Mouse (Mus musculus) CD8-positive naive resting alpha-beta T cell, adult 57 days (primary cell): ENCODE data around the gene 1700029P11Rik. TPM values are rescaled to one million over a fixed set of nuclear protein-coding genes. Genes with fewer than 3 reads are reported as not detected.

Experiments used
- total RNA-seq: library from RNA; stranded (reverse); gene quantifications from one replicate; pipeline ENCODE4 v1.2.4, GENCODE M21; 2023

Gene 1700029P11Rik
- not detected for total RNA-seq

DNA sequence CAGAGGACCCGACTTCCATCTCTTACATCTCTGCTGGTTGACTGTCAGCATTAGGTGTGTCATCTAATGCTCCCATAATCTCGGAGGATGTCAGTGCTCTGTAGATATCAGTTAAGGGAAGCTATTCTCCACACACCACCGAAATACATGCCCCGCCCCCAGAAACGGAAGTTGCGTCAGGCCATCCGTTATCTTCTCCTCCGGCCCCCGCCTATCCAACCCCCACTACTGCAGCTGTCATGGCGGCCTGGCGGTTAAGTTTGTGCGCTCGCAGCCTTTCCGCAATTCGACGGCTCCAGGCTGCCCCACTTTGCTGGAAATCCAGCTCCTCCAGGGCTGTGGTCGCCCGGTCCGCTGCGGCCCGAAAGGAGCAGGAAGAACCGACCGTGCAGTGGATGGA, at the start of gene 1700029P11Rik:
TSS of gene 1700029P11Rik (plus strand) at position 220 of the 400 bp plus-strand sequence.

DNA sequence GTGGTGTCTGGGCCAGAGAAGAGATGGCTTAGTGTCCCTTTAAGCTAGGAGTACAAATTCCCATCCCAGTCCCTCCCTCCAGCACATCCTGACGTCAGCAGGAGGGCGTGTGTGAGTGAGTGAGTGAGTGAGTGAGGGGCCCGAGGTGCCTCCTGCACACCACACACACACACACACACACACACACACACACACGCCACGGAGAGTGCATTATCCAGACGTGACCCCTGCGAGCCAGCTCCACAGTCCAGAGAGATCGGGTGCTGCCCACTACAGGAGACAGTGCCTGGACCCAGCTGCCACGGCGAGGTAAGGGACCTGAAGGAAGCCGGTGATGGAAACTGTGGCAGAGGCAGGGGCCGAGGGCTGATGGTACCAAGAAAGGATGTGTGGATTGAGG, 43.7 kb upstream of the 1700029P11Rik start, which contains the start of gene Csdc2:
TSS of gene Csdc2 (plus strand) at position 81 of the 400 bp plus-strand sequence.

DNA sequence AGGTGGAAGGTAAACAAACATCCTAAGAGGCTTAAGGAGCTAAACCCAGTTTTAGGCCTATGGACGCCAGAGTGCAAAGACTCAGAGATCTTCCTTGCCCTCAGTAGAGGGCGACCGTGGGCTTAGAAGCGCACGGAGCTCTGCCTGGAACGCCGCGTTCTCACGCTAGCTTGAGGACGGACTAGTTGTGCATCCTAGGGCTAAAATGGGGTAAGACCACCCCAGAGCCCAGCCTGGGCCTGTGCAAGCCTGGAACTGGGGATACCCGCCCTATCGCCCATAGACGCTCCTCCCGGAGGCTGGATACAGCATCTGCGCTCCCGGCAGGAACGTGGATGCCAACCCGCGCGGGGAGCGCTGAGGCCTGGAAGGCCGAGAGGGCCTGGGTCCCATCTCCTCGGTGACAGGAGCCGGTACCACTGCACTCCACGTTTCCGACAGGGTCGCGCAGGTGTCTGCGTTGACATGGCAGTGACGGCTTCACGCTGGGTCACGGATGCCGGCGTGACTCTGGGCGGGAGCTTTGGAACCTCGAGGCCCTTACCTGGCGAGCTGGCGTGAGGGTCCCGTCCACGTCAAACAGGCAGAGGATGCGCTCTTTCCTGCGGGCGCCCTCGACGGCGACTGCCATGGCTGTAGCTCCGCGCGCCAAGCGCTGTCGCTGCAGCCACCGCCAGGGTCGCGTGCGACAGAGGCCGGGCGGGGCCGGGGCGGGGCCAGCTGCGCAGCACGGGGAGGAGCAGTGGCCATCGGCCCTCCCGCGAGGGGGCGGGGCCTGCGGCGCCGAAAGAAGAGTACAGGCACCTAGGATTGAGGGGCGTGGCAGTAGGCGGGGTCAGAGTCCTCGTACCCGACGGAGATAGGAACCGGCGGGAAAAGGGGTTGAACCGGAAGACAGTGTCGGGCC, 19.9 kb upstream of the 1700029P11Rik start, which contains the start of gene Pmm1:
TSS of gene Pmm1 (minus strand) at position 760 of the 907 bp plus-strand sequence.

DNA sequence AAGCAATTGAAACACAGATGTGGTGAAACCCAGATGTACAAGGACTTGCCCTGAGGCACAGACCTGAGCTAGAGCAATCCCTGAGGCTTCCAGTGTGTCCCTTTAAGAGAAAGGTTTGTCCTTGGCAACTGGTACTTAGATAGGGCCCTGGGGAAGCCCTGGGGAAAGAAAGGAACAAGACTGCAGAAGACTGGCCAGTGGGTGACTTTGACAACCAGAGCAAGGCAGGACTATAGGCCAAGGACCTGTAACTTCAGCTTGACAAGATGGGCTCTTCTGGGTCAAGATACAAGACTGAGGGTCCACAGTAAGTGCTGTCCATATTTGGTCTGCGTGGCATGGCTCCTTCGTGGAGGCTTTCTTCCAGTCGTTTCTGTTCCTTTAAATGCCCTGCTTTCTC, 7.3 kb downstream of the 1700029P11Rik start, which contains the start of gene Xrcc6:
TSS of gene Xrcc6 (plus strand) at position 190 of the 400 bp plus-strand sequence.

Other genes with a start within 250 kb of the 1700029P11Rik start
- gene Zc3h7b, start 235.5 kb upstream of the 1700029P11Rik start, total RNA-seq = 28.1 TPM
- gene Rangap1, start 235.0 kb upstream of the 1700029P11Rik start, total RNA-seq = 86.9 TPM
- gene Tef, start 178.1 kb upstream of the 1700029P11Rik start, total RNA-seq = 25.6 TPM
- gene Tob2, start 121.7 kb upstream of the 1700029P11Rik start, total RNA-seq = 78.4 TPM
- 54.4 TPM for gene Phf5a, start 108.6 kb upstream of the 1700029P11Rik start, total RNA-seq
- 151 TPM for gene Aco2, start 108.2 kb upstream of the 1700029P11Rik start, total RNA-seq
- 15.0 TPM for gene Polr3h, start 54.3 kb upstream of the 1700029P11Rik start, total RNA-seq
- gene Csdc2, start 43.8 kb upstream of the 1700029P11Rik start, total RNA-seq = not detected
- gene Pmm1, start 19.6 kb upstream of the 1700029P11Rik start, total RNA-seq = 26.1 TPM
- gene Xrcc6, start 7.3 kb downstream of the 1700029P11Rik start, total RNA-seq = 31.4 TPM
- gene Desi1, start 53.3 kb downstream of the 1700029P11Rik start, total RNA-seq = 27.8 TPM
- 94.0 TPM for gene Snu13, start 67.1 kb downstream of the 1700029P11Rik start, total RNA-seq
- gene 4930407I10Rik, start 78.6 kb downstream of the 1700029P11Rik start, total RNA-seq = not detected
- gene Mei1, start 89.5 kb downstream of the 1700029P11Rik start, total RNA-seq = not detected
- gene Ccdc134, start 147.4 kb downstream of the 1700029P11Rik start, total RNA-seq = 39.1 TPM
- gene Srebf2, start 166.6 kb downstream of the 1700029P11Rik start, total RNA-seq = 184 TPM
- 0.77 TPM for gene Shisa8, start 232.3 kb downstream of the 1700029P11Rik start, total RNA-seq
- gene Tnfrsf13c, start 243.8 kb downstream of the 1700029P11Rik start, total RNA-seq = 15.5 TPM